Mouse (Mus musculus): Measurements from ENCODE around the gene Krt222. TPM values are rescaled to one million over a fixed set of nuclear protein-coding genes. Genes with fewer than 3 reads are reported as not detected.
"Not testable (repeated sequence)": the region's sequence is repeated elsewhere in the genome, so short reads cannot be mapped to it uniquely, and the experiment has no call there.

Krt222 gene
- polyA plus RNA-seq, 1 experiment: not detected

- Histone ChIP-seq H3K4me1 (ENCODE audit: control insufficient read depth, insufficient read depth, low read length) (peaks cover 2% of the 10 kb centered on the region), H3K27ac (ENCODE audit: control insufficient read depth, insufficient read depth, low read depth, low read length, poor library complexity) (no peak overlapping the region), H3K4me3 (replicated peaks; ENCODE audit: control insufficient read depth, low read depth, low read length) (no peak overlapping the region)
- TF ChIP-seq CTCF (IDR thresholded peaks at IDR 0.05; ENCODE audit: control insufficient read depth, insufficient read depth, low read length) (no peak), POLR2A (IDR thresholded peaks at IDR 0.05; ENCODE audit: borderline replicate concordance, control insufficient read depth, low read depth, low read length) (no peak)
- WGBS: 46% methylated on average over 3 of the region's 3 CpGs
These were observed 6.8 kb upstream of the Krt222 start for GRCm38 (mm10) chr11:99250666-99251065.

GRCm38 (mm10) chr11:99250241-99250640 is 6.4 kb upstream of the Krt222 start:
- no peak overlapping the region for H3K27ac ChIP-seq (ENCODE audit: control insufficient read depth, insufficient read depth, low read depth, low read length, poor library complexity)
- peaks cover 2% of the 10 kb centered on the region for H3K4me1 ChIP-seq (ENCODE audit: control insufficient read depth, insufficient read depth, low read length)
- H3K4me3 ChIP-seq (replicated peaks; ENCODE audit: control insufficient read depth, low read depth, low read length): no peak overlapping the region
- 49% methylated on average over 5 of the region's 5 CpGs for WGBS
- no peak for TF ChIP-seq CTCF (IDR thresholded peaks at IDR 0.05; ENCODE audit: control insufficient read depth, insufficient read depth, low read length)
- TF ChIP-seq POLR2A (IDR thresholded peaks at IDR 0.05; ENCODE audit: borderline replicate concordance, control insufficient read depth, low read depth, low read length): no peak

GRCm38 (mm10) chr11:99249115-99249514 is 5.2 kb upstream of the Krt222 start:
- H3K27ac ChIP-seq (ENCODE audit: control insufficient read depth, insufficient read depth, low read depth, low read length, poor library complexity): no peak overlapping the region
- TF ChIP-seq CTCF (IDR thresholded peaks at IDR 0.05; ENCODE audit: control insufficient read depth, insufficient read depth, low read length) (peak; percentile 33; the same call in 1 of the 2 replicates), POLR2A (IDR thresholded peaks at IDR 0.05; ENCODE audit: borderline replicate concordance, control insufficient read depth, low read depth, low read length) (no peak)
- no peak overlapping the region for H3K4me3 ChIP-seq (replicated peaks; ENCODE audit: control insufficient read depth, low read depth, low read length)
- WGBS: 65% methylated on average over 4 of the region's 4 CpGs
- no peaks in the 10 kb centered on the region for H3K4me1 ChIP-seq (ENCODE audit: control insufficient read depth, insufficient read depth, low read length)

- H3K27ac ChIP-seq (ENCODE audit: control insufficient read depth, insufficient read depth, low read depth, low read length, poor library complexity): no peak overlapping the region
- TF ChIP-seq CTCF (IDR thresholded peaks at IDR 0.05; ENCODE audit: control insufficient read depth, insufficient read depth, low read length): no peak
- TF ChIP-seq POLR2A (IDR thresholded peaks at IDR 0.05; ENCODE audit: borderline replicate concordance, control insufficient read depth, low read depth, low read length): no peak
- H3K4me3 ChIP-seq (replicated peaks; ENCODE audit: control insufficient read depth, low read depth, low read length): no peak overlapping the region
- 88% methylated on average over 4 of the region's 4 CpGs for WGBS
- H3K4me1 ChIP-seq (ENCODE audit: control insufficient read depth, insufficient read depth, low read length): no peaks in the 10 kb centered on the region
These were observed 4.0 kb upstream of the Krt222 start for GRCm38 (mm10) chr11:99247916-99248315.

GRCm38 (mm10) chr11:99244519-99244918 is 634 bp upstream of the Krt222 start:
- WGBS: 42% methylated on average over 3 of the region's 3 CpGs
- not testable (repeated sequence) for H3K27ac ChIP-seq (ENCODE audit: control insufficient read depth, insufficient read depth, low read depth, low read length, poor library complexity); H3K4me1 ChIP-seq (ENCODE audit: control insufficient read depth, insufficient read depth, low read length); H3K4me3 ChIP-seq (replicated peaks; ENCODE audit: control insufficient read depth, low read depth, low read length)

GRCm38 (mm10) chr11:99243200-99243819 is 575 bp downstream of the Krt222 start:
- WGBS: 73% methylated on average over 3 of the region's 3 CpGs
- TF ChIP-seq POLR2A (IDR thresholded peaks at IDR 0.05; ENCODE audit: borderline replicate concordance, control insufficient read depth, low read depth, low read length) (no peak), CTCF (IDR thresholded peaks at IDR 0.05; ENCODE audit: control insufficient read depth, insufficient read depth, low read length) (no peak)
- H3K4me3 ChIP-seq (replicated peaks; ENCODE audit: control insufficient read depth, low read depth, low read length): no peak overlapping the region
- no peak overlapping the region for H3K27ac ChIP-seq (ENCODE audit: control insufficient read depth, insufficient read depth, low read depth, low read length, poor library complexity)
- H3K4me1 ChIP-seq (ENCODE audit: control insufficient read depth, insufficient read depth, low read length): no peaks in the 10 kb centered on the region

GRCm38 (mm10) chr11:99242056-99242455 is 1.8 kb downstream of the Krt222 start:
- TF ChIP-seq CTCF (IDR thresholded peaks at IDR 0.05; ENCODE audit: control insufficient read depth, insufficient read depth, low read length) (no peak), POLR2A (IDR thresholded peaks at IDR 0.05; ENCODE audit: borderline replicate concordance, control insufficient read depth, low read depth, low read length) (no peak)
- no peak overlapping the region for H3K4me3 ChIP-seq (replicated peaks; ENCODE audit: control insufficient read depth, low read depth, low read length)
- H3K27ac ChIP-seq (ENCODE audit: control insufficient read depth, insufficient read depth, low read depth, low read length, poor library complexity): no peak overlapping the region
- H3K4me1 ChIP-seq (ENCODE audit: control insufficient read depth, insufficient read depth, low read length): no peaks in the 10 kb centered on the region; the same call in 1 of the 2 replicates
- WGBS: 71% methylated on average over 5 of the region's 5 CpGs

- Histone ChIP-seq H3K4me1 (ENCODE audit: control insufficient read depth, insufficient read depth, low read length) (no peaks in the 10 kb centered on the region; the same call in 1 of the 2 replicates), H3K27ac (ENCODE audit: control insufficient read depth, insufficient read depth, low read depth, low read length, poor library complexity) (no peak overlapping the region), H3K4me3 (replicated peaks; ENCODE audit: control insufficient read depth, low read depth, low read length) (no peak overlapping the region)
- WGBS: 2% methylated on average over 14 of the region's 14 CpGs
- TF ChIP-seq POLR2A (IDR thresholded peaks at IDR 0.05; ENCODE audit: borderline replicate concordance, control insufficient read depth, low read depth, low read length) (no peak), CTCF (IDR thresholded peaks at IDR 0.05; ENCODE audit: control insufficient read depth, insufficient read depth, low read length) (no peak)
These were observed 5.4 kb downstream of the Krt222 start for GRCm38 (mm10) chr11:99238468-99238867.
